Mouse (Mus musculus) right cerebral cortex, adult 18-20 months (tissue): ENCODE results near the gene Klhl6.
A peak's percentile ranks its signal among the peaks of the same experiment; 100 is the strongest.

Source experiments
- DNase-seq: peaks from one replicate; pipeline ENCODE4 v3.0.0; 2022; ENCODE audit warnings: mixed read lengths

Klhl6 gene

DNA sequence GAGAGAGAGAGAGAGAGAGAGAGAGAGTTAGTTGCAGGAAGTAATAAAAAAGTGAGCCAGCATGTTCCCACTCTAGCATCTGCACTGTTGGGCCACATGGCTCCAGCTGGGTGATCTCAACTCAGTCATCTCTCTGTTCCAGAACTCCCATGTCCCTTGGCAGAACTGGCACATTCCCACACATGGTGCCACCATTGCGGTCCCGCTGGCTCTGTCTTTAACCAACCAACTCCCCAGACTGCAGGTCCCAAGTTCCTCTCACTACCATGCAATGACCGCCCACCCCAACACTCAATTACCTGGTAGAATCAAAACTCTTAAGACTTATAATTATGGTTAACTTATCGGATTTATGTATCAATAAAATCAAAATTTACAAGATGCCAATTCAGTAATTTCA lies 14.2 kb downstream of the Klhl6 start:
- no peak for DNase-seq

DNA sequence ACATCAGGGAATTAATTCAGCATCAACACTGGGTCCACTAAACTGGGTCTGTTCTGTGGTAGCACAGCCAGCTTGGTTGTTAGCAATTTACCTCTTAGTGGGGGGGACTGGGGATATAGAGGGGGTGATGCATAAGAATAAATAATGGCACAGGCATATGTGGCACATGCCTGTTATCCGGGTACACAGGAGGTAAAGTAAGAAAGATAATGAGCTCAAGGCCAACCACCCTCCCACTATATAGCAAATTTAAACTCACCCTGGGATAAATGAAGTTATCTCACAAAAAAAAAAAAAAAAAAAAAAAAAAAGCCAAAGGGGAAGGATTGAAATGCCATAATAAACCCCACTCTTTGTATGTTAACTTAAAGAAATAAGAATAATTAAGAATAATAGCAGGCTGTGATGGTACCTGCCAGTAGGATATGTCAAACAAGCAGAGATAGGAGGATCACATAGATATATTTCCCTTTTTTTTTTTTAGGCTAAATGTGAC lies 14.9 kb downstream of the Klhl6 start:
- DNase-seq = no peak

DNA sequence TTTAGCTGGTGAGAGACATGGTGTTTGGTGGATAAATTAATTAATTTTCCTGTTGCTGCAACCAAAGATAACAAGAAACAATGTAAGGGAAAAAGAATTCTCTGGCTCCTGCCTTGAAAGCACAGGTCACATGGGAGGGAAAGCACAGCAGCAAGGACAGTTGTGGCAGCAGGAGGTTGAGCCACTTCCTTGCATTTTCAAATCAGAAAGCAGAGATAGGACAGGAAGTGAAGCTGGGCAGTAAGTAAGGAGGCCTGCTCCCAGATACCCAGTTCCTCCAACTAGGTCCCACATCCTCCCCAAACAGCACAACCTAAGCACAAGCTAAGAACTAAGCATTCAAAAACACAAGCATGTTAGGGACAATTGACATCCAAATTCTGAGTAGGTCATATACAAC lies 15.9 kb downstream of the Klhl6 start:
- no peak for DNase-seq

DNA sequence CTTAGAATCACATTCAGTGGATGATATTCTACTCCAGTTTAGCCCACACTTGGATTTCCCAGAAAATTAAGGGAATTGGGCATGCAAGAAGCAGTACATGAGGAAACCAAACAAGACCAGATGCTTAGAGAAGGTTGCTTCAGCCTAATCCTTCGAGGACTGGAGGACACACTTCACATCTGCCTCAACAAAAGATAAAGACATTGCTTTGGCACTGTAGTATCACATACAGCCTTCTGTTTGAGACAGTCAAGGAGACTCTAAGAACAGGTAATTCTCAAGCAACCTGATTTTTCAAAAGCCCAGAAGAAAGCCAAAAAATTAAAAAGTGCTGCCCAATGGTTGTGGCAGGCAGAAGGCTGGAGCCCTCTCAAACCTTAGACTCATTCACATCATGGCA lies 16.4 kb downstream of the Klhl6 start:
- DNase-seq = no peak

DNA sequence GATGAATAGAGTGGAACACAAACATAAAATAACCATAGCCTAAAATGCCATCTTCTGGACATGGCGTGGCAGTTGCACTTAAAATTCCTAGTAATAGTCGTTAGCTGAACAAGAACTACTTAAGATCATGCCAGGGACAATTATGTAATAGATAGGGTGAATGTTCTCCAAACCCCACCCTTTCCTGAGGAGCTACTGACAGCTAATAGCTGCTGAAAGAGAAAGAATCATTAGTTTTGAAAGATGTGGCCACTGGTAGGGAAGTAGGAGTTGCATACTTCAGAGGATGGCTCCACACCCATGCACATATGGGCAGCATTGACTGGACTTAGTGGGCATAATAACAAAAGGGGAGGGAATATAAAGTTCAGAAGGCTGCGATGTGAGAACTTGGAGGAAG lies 19.9 kb downstream of the Klhl6 start:
- no peak for DNase-seq

DNA sequence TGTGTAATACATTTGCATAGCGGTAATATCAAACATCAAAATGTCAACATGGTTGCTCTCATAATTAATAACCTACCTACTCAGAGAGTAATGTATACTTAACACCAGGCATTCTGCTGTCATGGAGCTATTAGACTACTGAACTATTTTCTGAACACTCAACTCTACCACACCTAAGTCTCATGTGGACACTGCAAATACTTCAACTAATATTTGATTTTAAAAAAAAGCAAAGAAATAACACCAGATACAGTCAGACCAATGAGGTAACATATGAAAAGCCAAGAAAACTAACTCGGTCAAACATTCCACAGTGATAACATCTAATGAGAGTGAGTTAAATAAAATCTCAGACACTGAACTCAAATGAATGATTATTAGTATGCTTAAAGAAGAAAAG lies 21.8 kb downstream of the Klhl6 start:
- DNase-seq = no peak

DNA sequence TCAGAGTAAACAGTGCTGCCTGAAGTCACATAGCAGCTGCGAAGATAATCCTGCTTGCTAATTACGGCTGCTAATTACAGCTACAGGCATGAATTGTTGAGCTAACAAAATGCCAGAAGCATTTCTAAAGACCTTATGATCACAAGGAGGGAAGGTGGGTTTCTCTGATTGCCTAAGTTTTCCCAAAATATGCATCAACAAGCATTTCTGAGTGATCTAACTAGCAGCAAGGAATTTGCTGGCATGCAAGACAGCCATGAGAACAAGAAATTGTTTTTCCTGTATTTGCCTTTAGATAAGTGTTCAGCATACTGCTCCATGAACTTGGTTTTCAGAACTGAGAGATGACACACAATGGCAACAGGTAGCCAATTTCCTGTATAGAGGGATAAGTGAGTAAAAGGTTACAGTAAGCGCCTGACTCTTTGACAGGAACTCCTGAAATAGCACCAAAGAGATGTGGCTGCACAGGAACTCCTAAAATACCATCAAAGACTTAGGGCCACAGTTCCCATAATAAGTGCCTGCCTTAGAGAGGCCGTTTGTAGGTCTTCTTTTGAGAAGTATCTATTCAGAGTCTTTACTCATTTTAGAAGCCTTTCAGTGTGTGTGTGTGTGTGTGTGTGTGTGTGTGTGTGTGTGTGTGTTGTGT lies 22.3 kb downstream of the Klhl6 start:
- no peak for DNase-seq

DNA sequence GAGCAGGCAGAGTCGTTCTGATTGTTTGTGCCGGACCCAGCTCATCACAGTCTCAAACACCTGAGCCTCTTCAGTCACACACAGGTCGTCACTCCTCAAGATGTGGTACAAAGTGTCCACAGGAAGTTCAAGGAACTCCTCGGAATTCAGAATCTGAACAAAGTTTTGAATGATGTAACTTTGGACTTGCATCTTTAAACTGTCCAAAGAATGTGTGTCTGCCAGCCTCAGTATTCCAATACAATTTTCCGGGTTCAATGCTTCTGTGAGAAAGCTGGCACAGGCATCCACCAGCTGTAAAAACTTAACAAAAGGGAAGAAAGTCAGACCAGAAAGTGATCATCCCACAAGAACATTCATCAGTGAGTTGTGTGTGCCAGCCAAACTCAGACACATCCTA lies 25.8 kb downstream of the Klhl6 start:
- DNase-seq = no peak

DNA sequence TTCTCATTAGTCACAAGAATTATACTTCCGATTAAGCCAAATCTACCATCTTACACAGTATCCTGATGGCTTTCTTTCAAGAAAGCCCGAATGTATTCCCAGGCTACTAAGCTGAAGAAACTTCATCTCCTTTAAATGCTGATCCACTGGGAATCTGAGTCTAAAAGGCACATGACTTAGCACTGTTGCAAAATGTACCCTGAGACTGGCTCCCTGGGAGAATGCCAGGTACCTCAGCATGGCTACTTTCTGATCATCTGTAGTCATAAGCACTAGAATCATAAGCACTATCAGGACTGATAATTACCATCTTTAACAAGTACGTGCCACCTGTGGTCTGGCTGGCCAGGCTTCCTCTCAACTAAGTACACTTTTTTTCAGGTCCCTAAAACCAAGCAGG lies 35.5 kb downstream of the Klhl6 start:
- no peak for DNase-seq

DNA sequence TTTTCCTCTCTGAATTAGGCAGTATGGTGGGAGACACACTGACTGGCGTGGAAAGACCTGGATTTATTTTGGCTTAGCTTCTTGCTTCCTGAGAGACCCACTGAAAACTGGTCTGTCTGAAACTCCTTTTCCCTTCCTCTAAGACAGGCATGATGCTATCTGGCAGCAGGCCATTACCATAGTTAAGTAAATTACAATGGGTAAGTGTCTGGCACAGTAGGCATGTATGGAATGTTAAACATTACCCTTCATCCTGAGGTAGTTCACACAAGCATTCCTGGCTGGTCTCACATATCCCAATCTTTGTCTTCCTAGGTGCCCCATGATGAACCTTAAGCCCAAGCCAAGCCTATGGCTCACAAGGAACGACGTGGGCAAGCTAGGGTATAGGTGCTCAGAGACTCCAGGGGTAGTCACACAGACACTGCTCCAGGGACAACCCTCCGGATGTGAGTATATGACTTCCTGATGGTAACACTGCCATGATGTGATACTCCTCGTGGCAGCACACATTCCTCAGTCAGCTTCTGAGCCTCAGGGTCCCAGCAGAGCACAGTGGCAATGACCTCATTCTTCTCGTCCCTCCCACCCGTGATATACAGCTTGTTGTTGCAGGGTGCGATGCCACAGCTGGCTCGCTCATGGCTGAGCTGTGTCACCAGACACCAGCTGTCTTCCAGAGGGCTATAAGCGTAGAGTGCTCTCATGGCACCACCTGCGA lies 36.1 kb downstream of the Klhl6 start:
- no peak for DNase-seq

DNA sequence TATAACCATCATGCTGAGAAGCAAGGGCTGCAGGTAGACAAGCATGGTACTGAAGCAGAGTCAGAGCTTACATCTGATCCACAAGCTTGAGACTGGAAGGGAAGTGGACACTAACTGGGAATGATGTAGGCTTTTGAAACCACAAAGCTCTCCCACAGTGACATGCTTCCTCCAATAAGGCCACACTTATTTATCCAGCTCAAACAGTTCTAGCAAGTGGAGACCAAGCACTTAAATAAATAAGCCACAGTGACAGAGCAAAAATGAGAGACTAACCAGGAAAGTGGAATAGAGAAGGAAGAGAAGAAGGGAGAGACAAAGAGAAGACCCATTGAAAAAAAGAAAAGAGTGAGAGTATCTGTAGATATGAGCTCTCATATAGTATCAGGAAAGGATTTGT lies 62.0 kb downstream of the Klhl6 start:
- DNase-seq = no peak

DNA sequence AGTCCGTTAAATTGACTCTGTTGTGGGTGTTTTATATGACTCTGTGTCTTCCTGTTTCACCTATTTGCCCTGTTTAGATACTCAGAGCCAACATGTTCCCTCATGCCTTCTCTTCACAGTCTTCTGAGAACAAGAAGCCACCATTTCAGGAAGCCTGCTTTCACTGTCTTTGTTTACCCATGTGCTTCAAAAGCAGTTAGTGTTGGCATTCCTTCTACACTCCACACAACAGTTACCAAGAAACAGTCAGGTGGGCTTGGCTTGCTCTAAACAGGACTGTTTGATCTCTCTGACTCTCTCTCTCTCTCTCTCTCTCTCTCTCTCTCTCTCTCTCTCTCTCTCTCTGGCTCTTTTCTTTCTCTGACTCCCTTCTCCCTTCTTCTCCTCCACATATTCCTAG lies 64.6 kb downstream of the Klhl6 start:
- DNase-seq = no peak

DNA sequence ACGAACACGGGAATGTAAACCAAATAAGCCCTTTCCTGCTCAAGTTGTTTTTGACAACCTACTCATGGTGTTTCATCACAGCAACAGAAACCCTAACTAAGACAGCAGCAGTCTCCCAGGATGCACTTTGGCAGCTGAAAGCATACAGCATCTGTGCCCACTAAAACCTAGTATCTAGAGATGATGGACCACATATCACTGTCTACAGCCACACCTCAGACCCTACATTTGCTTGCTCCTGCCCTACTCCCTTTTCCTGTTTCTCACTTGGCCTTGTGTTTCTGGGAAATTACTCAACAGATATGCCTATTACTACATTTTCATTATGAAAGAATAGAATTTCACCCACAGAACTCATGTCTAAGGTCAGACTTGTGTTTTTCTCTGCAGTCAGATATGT lies 70.3 kb downstream of the Klhl6 start:
- DNase-seq = no peak

DNA sequence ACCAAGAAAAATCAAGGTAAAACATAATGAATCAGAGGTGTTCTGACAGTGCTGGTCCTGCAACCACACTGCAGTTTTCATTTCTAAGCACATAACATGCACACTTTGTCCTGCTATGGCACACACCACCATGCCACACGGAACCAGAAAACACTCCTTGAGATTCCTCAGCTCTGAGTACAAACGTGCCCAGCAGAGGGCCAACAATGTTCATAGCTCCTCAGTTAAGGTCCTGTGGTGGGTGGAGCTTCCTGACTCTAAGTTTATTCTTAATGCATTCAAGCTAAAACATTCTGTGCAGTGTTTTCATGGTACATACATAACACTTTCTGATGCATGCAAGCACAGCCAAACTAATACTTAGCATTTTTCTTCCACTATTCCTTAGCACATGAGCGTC lies 74.5 kb downstream of the Klhl6 start:
- no peak for DNase-seq

DNA sequence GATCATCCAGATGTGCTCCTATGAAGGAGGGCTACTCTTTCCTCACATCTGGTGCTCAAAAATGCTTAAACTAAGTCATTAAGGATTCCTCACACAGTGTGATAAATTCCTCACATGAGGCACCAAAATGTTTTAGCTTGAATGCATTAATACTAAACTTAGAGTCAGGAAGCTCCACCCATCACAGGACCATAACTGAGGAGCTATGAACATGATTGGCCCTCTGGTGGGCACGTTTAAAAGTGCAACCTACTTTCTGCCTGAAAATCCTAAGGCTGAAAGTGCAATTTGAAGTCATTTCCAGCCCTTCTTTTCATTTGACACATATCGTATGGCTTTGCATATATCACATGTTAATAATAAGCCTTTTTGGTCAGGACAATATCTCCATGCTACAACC lies 75.7 kb downstream of the Klhl6 start:
- DNase-seq = peak; percentile 13

DNA sequence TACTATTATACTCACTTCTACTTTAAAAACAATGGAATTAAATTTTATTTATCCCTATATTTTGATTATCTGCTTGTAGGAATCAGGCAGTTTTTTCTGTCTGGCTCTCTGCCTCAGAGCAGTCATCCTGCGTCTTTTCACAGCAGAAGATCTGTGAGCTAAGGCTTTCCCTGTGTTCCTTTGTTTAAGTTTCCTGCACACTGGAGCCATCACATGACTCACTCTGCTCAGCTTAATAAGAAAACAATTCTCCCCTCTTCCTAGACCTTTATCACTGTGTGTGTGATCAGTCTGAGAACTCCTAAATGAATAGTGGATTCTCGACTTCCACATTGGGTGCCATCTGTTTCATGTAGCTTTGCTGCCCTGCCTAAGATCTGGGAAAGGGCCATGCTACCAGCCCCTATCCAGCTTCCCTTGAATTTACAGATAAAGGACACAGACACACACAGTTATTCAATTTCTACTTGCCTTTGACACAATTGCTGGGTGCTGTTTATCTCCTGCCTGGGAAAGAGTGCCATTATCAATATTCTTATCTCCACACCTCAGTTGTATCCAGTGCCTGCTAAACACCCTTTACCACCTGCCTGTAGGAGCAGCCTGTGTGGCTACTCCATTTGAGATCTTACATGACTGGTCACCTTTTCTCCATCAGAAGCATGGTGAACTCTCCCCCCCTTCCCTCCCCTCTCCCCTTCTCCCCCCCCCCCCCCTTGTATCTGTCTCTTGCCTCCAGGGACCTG lies 77.9 kb downstream of the Klhl6 start:
- DNase-seq = no peak

DNA sequence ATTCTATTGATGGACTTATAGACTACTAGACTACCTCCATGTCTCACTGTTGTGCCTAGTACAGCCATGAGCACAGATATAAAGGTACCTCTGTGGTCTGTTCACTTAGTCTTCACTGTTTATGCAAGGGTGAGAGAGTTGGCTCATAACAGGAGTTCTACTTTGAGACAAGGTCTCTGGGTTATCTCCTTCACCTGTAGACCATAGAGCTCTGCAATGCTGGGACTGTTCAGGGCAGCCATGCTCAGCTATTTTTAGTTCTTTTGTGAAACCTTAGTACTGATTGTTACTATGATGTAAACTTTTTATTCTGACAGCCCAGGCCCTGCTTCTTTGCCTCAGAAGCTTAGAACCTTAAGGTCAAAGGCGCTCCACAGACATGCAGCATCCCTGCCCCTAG lies 79.0 kb downstream of the Klhl6 start:
- DNase-seq = no peak
